Mouse (Mus musculus) limb, embryonic 13.5 days (tissue): Measurements from ENCODE around the gene Hipk2. TPM values are rescaled to one million over a fixed set of nuclear protein-coding genes. Genes with fewer than 3 reads are reported as not detected.

Source experiments
- ATAC-seq: fragments of 200-750 bp; cut with Nextera tagmentation; 2 replicates; pipeline ENCODE4 v1.8.0; 2017; ENCODE audit warnings: low read depth, moderate number of reproducible peaks, moderate TSS enrichment; ENCODE audit not compliant: low FRiP score
- H3K27ac ChIP-seq: fragments of 300-500 bp; sonication (generic); 2 replicates; pipeline ENCODE4 v1.5.1; 2015; ENCODE audit warnings: inconsistent platforms, mild to moderate bottlenecking, moderate library complexity
- H3K27me3 ChIP-seq: fragments of 300-500 bp; sonication (generic); 2 replicates; pipeline ENCODE4 v1.6.1; 2015; ENCODE audit warnings: mild to moderate bottlenecking, inconsistent platforms
- H3K36me3 ChIP-seq: fragments of 300-500 bp; sonication (generic); 2 replicates; pipeline ENCODE4 v1.6.1; 2015; ENCODE audit warnings: inconsistent platforms, mild to moderate bottlenecking, moderate library complexity
- H3K4me1 ChIP-seq: fragments of 300-500 bp; sonication (generic); 2 replicates; pipeline ENCODE4 v1.6.1; 2015; ENCODE audit warnings: inconsistent platforms
- H3K4me2 ChIP-seq: fragments of 300-500 bp; sonication (generic); replicated peaks from 2 replicates; pipeline ENCODE4 v1.6.1; 2015; ENCODE audit warnings: inconsistent platforms, mild to moderate bottlenecking, moderate library complexity
- H3K4me3 ChIP-seq: fragments of 300-500 bp; sonication (generic); 2 replicates; pipeline ENCODE4 v1.5.1; 2015; ENCODE audit warnings: moderate library complexity, mild to moderate bottlenecking, inconsistent platforms
- H3K9ac ChIP-seq: fragments of 300-500 bp; sonication (generic); 2 replicates; pipeline ENCODE4 v1.6.1; 2015; ENCODE audit warnings: mild to moderate bottlenecking, inconsistent platforms
- H3K9me3 ChIP-seq: fragments of 300-500 bp; sonication (generic); 2 replicates; pipeline ENCODE4 v1.6.1; 2016; ENCODE audit warnings: inconsistent platforms
- WGBS: fragments of 180-500 bp; shearing (Covaris S2); methylation state at CpG from one replicate; pipeline ENCODE4 v1.1.7; 2015; 5-methylcytosine and 5-hydroxymethylcytosine counted together
- polyA plus RNA-seq: library from polyadenylated mRNA; unstranded; fragments of >200 nt; fragmentation: Nextera tagmentation; extraction: Ambion mirVana; gene quantifications from 2 replicates; pipeline ENCODE4 v1.2.1, GENCODE M21; 2015

Hipk2 gene
- polyA plus RNA-seq, 1 experiment from 2014 or later: 19.8 TPM

DNA sequence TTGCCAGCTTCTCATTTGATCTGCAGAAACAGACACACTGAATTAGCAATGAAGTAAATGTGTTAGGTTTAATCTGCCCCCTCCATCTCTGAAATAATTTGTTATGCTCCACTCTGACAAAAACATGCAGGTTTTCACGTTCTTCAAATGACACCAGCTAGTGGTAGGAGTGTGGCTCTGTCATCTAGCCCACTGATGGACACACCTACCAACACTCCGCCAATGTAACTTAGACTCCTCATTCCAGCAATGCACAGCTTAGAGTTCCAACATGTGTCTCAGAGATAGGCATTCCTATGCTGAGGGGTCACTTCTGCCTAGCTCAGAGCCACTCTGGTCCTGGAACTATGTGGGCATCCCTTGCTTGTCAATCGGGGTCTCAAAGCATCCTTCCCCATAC is 78.4 kb downstream of the Hipk2 start:
- ATAC-seq: no peak
- H3K4me2 ChIP-seq: no peak overlapping the region
- H3K9me3 ChIP-seq: no peaks in the 10 kb centered on the region
- no peak overlapping the region for H3K9ac ChIP-seq
- H3K27ac ChIP-seq: no peak overlapping the region
- H3K36me3 ChIP-seq: 0 out of 2 replicates have a peak, but pooled peaks cover 8% of the 10 kb centered on the region
- no peaks in the 10 kb centered on the region for H3K27me3 ChIP-seq
- H3K4me1 ChIP-seq: 0 out of 2 replicates have a peak, but pooled peaks cover 6% of the 10 kb centered on the region
- WGBS: 82% methylated on average over 3 of the region's 3 CpGs
- no peak overlapping the region for H3K4me3 ChIP-seq

DNA sequence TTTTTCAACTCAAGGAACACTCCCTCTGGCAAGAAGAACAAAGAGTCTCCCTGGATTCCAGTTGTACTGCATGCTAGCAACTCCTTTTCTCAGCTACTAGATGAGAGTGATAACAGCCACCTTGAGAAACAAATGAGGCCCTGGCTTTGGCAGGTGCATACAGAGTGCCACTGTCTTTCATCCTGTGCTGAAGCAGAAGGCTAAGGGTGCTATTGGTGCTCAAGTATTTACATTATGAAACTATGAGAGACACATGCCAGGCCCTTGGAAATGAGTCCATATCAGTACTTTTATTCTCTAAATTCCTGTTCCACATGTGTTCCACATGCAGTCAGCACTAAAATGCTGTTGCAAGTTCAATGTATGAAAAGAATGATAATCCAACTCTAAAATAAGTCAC is 79.0 kb downstream of the Hipk2 start:
- ATAC-seq: no peak
- Histone ChIP-seq H3K9me3 (no peaks in the 10 kb centered on the region), H3K36me3 (peaks cover 6% of the 10 kb centered on the region; the same call in 1 of the 2 replicates), H3K4me2 (no peak overlapping the region), H3K27ac (no peak overlapping the region), H3K4me1 (0 out of 2 replicates have a peak, but pooled peaks cover 4% of the 10 kb centered on the region), H3K4me3 (no peak overlapping the region), H3K27me3 (no peaks in the 10 kb centered on the region), H3K9ac (no peak overlapping the region)

DNA sequence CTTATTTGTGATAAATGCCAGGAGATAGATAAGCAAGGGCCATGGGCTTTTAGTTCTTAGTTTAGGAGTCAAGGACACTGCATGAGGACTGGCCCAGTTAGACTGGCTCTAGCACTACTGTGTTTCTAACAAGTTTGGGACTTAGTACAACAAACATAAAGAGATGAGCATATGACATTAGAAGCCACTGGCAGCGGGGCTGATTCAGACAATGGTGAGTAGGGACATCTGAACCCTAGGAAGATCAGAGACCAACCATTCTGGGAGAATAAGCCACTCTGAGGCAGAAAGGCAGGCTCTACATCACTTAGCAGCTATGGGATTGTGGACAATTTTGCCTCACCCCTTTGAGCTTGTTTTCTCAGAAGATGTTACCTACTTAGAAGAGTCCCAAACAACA is 79.6 kb downstream of the Hipk2 start:
- Histone ChIP-seq H3K27ac (no peak overlapping the region), H3K4me1 (0 out of 2 replicates have a peak, but pooled peaks cover 1% of the 10 kb centered on the region), H3K4me3 (no peak overlapping the region), H3K4me2 (no peak overlapping the region), H3K36me3 (peaks cover 8% of the 10 kb centered on the region), H3K27me3 (no peaks in the 10 kb centered on the region), H3K9me3 (no peaks in the 10 kb centered on the region), H3K9ac (no peak overlapping the region)
- 93% methylated on average over 1 of the region's 1 CpGs for WGBS
- no peak for ATAC-seq

DNA sequence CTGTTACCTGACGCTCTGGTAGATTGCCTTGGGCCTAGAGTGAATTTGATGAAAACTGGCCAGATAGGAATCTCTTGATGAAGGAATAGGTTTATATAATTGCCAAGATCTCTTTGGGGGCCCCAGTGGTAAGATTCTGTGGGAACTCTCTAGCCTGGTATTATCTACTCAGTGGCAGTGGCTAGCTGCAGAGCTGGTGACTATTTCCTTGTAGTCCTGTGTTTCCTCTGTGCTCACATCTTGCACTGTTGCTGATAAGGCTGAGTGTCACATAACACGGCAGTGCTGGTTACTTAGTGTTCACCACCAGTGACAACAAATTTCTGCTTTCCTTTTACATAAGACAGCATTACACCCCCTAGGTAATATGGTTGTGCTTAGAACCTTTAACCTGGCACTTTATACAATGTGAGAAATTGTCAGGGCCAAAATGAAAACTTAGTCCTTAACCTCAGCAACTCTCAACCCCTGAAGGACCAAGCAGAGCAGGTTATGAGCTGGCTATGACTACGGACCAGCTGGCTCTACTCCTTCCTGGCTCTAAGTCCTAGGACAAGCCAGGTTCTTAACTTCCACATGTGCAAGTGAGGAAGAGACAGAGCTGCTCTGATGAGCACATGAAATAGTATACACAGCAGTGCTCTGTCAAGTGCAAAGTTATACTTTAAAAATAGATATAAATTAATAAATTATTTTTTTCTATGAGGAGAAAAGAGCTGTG is 80.7 kb downstream of the Hipk2 start:
- Histone ChIP-seq H3K36me3 (peaks cover 12% of the 10 kb centered on the region), H3K27me3 (no peaks in the 10 kb centered on the region), H3K4me3 (no peak overlapping the region), H3K4me2 (no peak overlapping the region), H3K27ac (no peak overlapping the region), H3K9me3 (no peaks in the 10 kb centered on the region), H3K9ac (no peak overlapping the region), H3K4me1 (no peaks in the 10 kb centered on the region)
- WGBS: 82% methylated on average over 3 of the region's 3 CpGs
- ATAC-seq: no peak

DNA sequence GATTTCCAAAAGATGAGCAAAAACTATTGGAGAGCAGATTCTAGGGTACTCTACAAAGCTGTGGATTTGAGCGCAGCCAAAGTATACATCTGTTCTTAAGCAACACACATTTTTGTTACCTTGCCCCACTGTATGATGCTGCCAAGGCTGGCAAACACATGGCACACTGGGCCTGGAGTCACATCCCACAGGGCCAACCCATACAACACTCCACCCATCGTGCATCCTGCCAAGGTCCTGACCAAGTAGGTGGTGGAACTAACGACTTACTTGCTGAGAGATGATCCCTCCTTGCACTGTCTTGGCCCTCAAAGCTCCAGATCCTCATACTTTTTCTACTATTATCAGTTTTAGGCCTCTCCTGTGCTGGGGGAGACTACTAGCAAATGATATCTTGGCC is 83.0 kb downstream of the Hipk2 start:
- no peaks in the 10 kb centered on the region; the same call in 1 of the 2 replicates for H3K4me1 ChIP-seq
- no peak for ATAC-seq
- no peak overlapping the region for H3K4me3 ChIP-seq
- H3K36me3 ChIP-seq: peaks cover 16% of the 10 kb centered on the region
- no peaks in the 10 kb centered on the region for H3K9me3 ChIP-seq
- H3K4me2 ChIP-seq: no peak overlapping the region
- H3K9ac ChIP-seq: no peak overlapping the region
- H3K27ac ChIP-seq: no peak overlapping the region
- WGBS: 93% methylated on average over 3 of the region's 3 CpGs
- no peaks in the 10 kb centered on the region for H3K27me3 ChIP-seq

DNA sequence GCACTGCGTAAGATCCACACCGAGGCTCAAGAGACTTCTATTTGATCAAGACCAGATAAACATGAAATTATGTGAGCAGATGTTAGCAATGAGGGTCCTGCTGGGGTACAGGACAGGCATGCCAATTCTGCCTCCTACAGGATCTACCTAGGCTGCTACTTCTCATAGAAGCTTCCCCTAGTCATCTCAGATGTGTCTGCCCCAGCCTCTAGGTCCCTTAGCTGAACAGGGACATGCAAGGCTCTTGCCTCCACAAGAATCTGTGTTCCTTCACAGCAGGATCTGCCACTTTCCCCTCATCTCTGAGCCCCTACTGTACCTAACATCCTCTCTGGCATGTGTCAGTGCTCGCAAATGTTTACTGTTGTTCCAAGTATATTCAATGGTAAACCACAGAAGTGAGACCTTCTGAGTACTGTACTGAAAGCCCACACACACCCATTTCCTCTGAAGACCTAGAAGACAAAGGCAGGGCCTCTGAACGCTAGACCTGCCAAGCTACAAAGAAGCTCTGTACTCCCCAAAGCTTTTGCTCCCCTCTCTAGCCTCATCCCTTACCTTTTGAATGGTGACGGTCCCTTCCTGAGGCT is 86.6 kb downstream of the Hipk2 start:
- H3K9me3 ChIP-seq: no peaks in the 10 kb centered on the region
- peaks cover 19% of the 10 kb centered on the region for H3K36me3 ChIP-seq
- no peak overlapping the region for H3K4me2 ChIP-seq
- no peak overlapping the region for H3K4me3 ChIP-seq
- no peak overlapping the region for H3K27ac ChIP-seq
- H3K9ac ChIP-seq: no peak overlapping the region
- no peaks in the 10 kb centered on the region for H3K27me3 ChIP-seq
- 85% methylated on average over 5 of the region's 5 CpGs for WGBS
- no peak for ATAC-seq
- peaks cover 5% of the 10 kb centered on the region; the same call in 1 of the 2 replicates for H3K4me1 ChIP-seq

DNA sequence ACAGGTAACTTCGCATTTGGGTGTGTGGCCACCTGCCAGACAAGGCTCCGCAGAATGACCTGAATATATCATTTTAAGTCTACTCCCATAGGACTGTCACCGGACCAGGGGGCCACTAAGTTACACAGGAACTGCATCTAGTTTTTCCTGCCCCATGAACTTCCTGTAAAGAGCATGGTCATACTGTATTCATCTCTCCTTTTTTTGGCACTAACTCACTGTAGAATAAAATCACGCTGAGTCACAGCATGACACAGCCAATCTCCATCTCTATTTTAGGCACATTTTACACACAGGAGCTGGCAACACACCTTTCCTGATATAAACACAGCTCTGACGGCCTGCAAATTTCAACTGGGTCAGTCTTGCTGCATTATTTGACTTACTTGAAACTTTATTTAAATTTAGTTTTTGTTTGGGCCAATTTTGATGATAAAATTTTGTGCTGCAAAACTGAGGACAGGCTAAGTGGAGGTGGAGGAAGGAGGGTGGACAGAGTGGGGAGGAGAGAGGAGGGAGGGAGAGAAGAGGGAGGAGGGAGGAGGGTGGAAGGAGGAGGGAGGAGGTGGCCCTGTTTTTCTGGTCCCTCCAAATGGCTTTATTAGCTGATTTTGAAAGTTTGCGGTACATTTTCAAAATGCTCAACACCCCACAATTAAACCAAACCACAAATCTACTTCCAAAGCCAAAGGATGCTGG is 88.0 kb downstream of the Hipk2 start:
- 86% methylated on average over 6 of the region's 6 CpGs for WGBS
- Histone ChIP-seq H3K27me3 (no peaks in the 10 kb centered on the region), H3K4me3 (no peak overlapping the region), H3K4me2 (no peak overlapping the region), H3K9ac (no peak overlapping the region), H3K4me1 (peaks cover 5% of the 10 kb centered on the region; the same call in 1 of the 2 replicates), H3K27ac (no peak overlapping the region), H3K36me3 (peaks cover 19% of the 10 kb centered on the region), H3K9me3 (no peaks in the 10 kb centered on the region)
- ATAC-seq: no peak

DNA sequence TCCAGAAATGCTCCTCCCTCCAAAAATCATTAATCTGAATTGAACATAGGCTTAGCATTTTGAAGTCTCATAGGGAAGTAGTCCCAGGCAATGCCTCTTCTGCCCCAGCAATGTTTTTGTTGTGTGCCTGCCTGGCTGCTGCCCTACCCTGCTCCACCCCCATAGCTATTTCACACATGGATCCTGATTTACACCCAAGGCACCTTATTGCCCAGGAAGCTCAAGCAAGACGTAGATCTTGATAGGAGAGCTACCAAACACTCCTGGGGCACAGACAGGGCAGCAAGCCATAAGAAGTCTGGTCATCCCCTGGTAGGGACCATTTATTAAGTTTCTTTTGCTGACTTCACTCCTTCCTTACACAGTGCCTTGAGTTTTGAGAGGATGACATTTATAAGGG is 88.8 kb downstream of the Hipk2 start:
- H3K9me3 ChIP-seq: no peaks in the 10 kb centered on the region
- H3K36me3 ChIP-seq: peaks cover 19% of the 10 kb centered on the region
- 27% methylated on average over 1 of the region's 1 CpGs for WGBS
- H3K4me2 ChIP-seq: no peak overlapping the region
- H3K4me3 ChIP-seq: no peak overlapping the region
- H3K9ac ChIP-seq: no peak overlapping the region
- peaks cover 5% of the 10 kb centered on the region; the same call in 1 of the 2 replicates for H3K4me1 ChIP-seq
- no peak for ATAC-seq
- H3K27ac ChIP-seq: no peak overlapping the region
- no peaks in the 10 kb centered on the region for H3K27me3 ChIP-seq

DNA sequence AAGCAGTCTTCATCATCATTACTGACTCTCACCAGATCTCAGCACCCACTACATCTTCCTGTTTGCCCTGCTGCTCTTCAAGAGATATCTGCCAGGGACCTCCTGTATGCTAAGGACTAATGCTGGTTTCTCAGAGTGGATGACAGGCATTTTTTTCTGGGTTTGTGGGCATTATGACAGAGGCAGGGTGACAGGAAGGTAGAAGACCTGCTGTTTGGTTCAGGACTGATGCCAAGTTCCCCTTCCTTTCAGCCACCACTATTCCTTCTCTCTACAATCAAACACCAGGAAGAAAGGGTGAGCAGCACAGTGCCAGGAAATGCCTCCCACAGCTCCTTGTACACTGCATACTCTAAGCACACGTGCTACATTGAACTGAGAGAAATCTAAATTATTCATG is 90.2 kb downstream of the Hipk2 start:
- no peak for ATAC-seq
- H3K27me3 ChIP-seq: no peaks in the 10 kb centered on the region
- H3K4me1 ChIP-seq: peaks cover 5% of the 10 kb centered on the region; the same call in 1 of the 2 replicates
- H3K9me3 ChIP-seq: no peaks in the 10 kb centered on the region
- 0 out of 2 replicates have a peak, but pooled peaks cover 13% of the 10 kb centered on the region for H3K36me3 ChIP-seq
- no peak overlapping the region for H3K4me2 ChIP-seq
- H3K4me3 ChIP-seq: no peak overlapping the region
- 68% methylated on average over 1 of the region's 1 CpGs for WGBS
- H3K27ac ChIP-seq: no peak overlapping the region
- H3K9ac ChIP-seq: no peak overlapping the region

DNA sequence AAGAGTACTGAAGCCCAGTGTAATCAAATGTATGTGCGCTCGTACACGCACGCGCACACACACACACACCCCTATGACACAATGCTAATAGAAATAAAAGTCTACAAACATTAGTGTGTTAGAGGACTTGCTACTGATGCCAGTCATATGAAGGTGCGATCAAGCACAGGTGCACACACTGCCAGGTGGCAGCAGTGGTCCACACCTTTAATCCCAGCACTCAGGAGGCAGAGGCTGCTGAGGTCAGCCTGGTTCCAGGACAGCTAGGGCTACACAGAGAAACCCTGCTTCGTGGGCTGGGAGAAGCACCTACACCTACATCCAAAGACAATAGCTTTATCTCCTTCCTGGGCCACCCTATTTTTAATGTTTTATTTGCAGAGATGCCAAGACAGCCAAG is 96.6 kb downstream of the Hipk2 start:
- Histone ChIP-seq H3K4me1 (peaks cover 10% of the 10 kb centered on the region), H3K4me2 (no peak overlapping the region), H3K27me3 (no peaks in the 10 kb centered on the region), H3K4me3 (no peak overlapping the region), H3K27ac (no peak overlapping the region), H3K36me3 (no peaks in the 10 kb centered on the region), H3K9ac (no peak overlapping the region), H3K9me3 (no peaks in the 10 kb centered on the region)
- no peak for ATAC-seq
- WGBS: 90% methylated on average over 7 of the region's 7 CpGs

DNA sequence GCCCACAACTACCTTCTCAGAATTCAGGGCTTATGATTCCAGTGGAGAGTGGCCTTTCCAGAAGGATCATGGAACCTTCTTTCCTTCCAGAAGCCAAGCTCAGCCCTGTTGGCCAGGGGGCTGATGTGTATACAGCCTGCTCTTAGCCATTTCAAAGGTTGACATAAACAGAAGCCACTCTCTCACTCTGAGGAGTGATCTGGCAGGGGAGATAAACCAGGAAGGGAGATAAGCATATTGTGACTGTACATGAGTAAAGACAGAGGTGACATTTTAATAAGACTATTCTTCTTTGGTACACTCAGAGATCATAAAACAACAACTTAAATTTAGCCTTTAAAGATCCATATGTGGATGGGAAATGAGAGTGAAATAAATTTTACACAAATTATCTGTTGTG is 97.1 kb downstream of the Hipk2 start:
- H3K4me2 ChIP-seq: no peak overlapping the region
- no peak for ATAC-seq
- H3K4me1 ChIP-seq: peaks cover 14% of the 10 kb centered on the region
- no peak overlapping the region for H3K9ac ChIP-seq
- no peaks in the 10 kb centered on the region for H3K9me3 ChIP-seq
- no peaks in the 10 kb centered on the region for H3K27me3 ChIP-seq
- no peaks in the 10 kb centered on the region for H3K36me3 ChIP-seq
- no peak overlapping the region for H3K4me3 ChIP-seq
- no peak overlapping the region for H3K27ac ChIP-seq

DNA sequence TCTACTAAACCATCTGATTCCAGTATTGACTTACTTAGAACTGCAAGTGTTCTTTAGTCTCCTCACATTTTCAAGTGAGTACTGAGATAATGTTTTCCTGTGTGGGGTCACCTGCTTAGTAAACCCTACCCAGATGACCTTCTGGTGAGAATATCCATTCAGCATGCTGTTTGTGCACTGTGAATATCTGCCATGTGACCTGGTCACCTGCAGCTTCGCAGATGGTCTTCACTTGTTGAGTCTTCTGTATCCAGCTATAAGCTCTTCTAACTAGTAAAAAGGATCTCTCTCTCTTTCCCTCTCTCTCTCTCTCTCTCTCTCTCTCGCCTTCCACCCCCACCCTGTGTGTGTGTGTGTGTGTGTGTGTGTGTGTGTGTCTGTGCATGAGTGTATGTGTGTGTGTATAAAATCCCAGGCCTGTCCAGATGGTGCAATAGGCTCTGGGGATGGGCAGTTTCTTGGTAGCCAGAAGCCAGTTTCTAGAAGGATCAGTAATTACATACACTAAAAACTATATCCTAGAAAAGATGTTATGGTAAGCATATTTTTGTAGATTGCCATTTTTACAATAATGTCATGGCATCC is 99.9 kb downstream of the Hipk2 start:
- Histone ChIP-seq H3K4me2 (no peak overlapping the region), H3K36me3 (no peaks in the 10 kb centered on the region), H3K9me3 (no peaks in the 10 kb centered on the region), H3K9ac (no peak overlapping the region), H3K4me1 (peaks cover 21% of the 10 kb centered on the region), H3K27ac (no peak overlapping the region), H3K4me3 (no peak overlapping the region), H3K27me3 (no peaks in the 10 kb centered on the region)
- WGBS: 98% methylated on average over 2 of the region's 2 CpGs
- no peak for ATAC-seq
